Mouse (Mus musculus) thymus, postnatal 4 days (tissue): ENCODE results near the gene Dnah2.

ENCODE experiments used
- DNase-seq: peaks from one replicate; pipeline ENCODE4 v3.0.0; 2021

The Dnah2 gene

GRCm38 (mm10) chr11:69549060-69549656 is at the start of gene Dnah2:
Gene Dnah2 (minus strand): TSS chr11:69549110.
- no peak for DNase-seq

GRCm38 (mm10) chr11:69594853-69595252 is 45.9 kb upstream of the Dnah2 start:
- no peak for DNase-seq

DNA sequence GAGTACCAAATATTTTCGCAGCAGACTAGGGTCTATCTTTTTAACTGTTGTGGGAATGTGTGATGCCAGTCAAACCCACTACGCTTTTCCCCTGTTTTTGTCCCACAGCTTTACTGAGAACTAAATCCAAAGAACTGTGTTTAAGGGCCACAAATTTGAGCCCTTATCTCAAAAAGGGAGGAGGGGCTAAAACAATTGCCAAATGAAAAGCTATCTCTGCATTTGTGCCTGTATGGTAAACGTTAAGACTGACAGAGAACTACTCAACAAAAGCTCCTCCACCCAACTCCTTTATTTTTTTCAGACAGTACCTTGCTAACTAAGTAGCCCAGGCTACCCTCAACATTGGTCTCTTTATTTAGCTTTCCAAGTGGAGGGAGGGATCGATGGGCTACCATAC is 43.9 kb upstream of the Dnah2 start:
- no peak for DNase-seq

DNA sequence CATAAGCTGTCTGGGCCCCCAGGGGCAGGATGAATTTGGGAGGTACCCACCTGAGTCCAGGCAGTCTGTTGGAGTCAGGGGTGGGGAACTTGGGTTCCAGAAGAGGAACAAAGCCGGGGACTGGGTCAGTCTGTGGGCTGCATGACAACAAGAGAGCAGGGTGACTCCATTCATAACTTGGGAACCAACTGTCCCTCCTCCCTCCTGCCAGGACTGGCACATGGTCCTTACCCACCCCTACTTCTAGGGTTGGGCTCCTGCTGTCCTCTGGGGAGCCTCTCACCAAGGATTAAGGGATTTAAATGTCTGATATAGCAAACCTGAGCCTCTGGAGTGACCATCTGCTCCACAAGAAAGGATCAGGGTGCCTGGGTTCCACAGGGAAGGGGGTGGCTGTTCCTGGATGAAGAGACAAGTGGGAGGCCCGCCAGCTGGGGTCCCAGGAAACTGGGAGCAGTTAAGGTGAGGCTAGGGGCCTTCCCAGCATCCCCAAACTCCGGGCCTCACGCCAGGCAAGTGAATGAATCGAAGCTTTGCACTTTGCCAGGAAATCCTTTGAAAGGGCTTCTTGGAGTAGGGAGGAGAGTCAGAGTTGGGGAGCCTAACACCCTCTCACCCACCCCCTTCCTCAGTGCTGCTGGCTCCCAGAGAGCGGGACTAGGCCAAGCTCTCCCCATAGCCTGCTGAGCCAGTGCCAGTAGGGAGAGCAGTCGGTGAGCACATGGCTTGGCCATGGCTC is 43.2 kb upstream of the Dnah2 start:
- DNase-seq, result no peak

DNA sequence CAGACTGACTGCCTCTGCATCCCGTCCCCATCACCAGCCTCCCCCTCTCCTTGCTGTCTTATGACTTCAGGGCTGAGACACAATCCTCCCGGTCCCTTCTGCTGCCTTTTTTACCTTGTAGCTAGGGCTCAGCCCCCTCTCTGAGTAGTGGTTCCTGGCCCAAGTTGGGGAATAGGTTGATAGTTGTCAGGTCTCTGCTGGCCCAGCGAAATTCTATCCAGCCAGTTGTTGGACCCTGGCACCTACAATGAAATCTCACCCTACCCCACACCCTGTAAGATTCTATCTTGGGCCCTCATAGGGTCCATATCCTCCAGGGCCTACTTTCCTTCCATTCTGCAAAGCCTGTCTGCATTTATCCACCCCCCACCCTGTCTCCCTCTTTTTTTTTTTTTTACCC is 42.5 kb upstream of the Dnah2 start:
- DNase-seq, result no peak

- no peak for DNase-seq
These were observed 41.7 kb upstream of the Dnah2 start for GRCm38 (mm10) chr11:69590622-69591021.

DNA sequence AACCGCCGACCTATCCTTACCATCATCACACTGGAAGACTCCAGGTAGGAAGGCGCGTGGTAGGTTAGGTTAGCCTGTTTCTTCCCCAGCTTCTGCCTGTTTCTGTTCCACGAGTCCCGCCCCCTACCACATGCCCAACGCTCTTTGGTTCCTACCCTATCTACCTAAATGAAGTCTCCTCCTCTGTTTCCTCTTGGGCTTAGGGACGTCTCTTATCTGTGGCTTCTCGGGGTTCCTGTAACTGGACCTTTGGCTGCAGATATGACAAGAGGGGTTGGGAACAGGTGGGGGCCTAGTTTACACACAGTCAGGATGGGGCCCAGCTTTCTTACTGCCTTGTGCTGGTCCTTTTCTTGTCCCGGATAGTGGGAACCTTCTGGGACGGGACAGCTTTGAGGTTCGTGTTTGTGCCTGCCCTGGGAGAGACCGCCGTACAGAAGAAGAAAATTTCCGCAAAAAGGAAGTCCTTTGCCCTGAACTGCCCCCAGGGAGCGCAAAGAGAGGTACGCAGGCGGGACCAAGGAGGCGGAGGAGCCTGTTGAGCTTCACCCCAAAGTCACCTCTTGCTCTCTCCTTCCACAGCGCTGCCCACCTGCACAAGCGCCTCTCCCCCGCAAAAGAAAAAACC is 40.4 kb upstream of the Dnah2 start:
- DNase-seq, result no peak

DNA sequence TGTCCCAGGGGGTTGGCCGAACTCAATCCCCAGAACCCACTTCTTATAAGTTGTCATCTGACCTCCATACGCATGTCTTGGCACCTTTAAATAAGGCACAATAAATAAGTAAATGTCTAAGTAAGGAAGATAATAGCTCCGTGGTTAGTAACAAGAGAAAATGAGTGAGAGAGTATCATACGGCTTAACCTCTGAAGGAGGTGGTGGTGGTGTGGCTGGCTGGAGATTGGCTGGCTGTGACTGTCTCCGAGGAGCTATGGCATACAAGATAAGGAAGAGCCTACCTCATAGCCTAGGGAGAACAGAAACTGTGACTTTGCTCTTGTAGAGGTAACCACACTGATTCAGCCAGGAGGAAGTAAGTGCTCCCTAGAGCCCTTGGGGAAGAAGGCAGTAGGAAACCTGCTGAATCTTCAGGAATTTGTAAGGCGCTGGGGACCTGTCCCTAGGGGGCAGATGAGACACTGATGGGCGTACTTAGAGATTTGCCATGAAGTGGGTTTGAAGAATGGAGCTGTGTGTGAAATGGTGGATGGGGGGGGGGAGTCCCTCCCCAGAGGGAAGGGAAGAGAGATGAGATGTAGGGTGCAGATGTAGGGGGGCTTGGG is 36.9 kb upstream of the Dnah2 start:
- DNase-seq, result no peak

DNA sequence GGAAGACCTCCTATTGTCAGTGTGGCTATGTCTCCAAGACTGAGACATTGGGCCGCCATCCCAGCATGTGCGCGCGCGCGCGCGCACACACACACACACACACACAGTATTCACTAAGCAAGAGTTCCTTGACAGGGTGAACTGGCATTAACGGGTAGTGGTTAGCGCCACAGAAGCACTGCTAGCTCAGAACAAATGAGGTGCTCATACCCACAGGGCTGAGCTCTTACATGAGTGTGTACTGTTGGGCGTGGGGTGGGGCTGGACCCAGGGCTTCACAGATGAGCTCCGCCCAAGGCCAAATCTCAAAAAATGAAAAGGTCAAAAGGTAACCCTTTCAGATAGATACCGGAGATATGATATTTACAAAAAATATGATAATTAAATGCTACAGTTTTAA is 36.0 kb upstream of the Dnah2 start:
- no peak for DNase-seq

- no peak for DNase-seq
These were observed 35.1 kb upstream of the Dnah2 start for GRCm38 (mm10) chr11:69584008-69584407.

GRCm38 (mm10) chr11:69582230-69582805 is 33.4 kb upstream of the Dnah2 start:
- DNase-seq, result no peak

GRCm38 (mm10) chr11:69581814-69582213 is 32.9 kb upstream of the Dnah2 start:
- no peak for DNase-seq

- DNase-seq, result peak; percentile 88
These were observed 32.3 kb upstream of the Dnah2 start for GRCm38 (mm10) chr11:69581147-69581688.

DNA sequence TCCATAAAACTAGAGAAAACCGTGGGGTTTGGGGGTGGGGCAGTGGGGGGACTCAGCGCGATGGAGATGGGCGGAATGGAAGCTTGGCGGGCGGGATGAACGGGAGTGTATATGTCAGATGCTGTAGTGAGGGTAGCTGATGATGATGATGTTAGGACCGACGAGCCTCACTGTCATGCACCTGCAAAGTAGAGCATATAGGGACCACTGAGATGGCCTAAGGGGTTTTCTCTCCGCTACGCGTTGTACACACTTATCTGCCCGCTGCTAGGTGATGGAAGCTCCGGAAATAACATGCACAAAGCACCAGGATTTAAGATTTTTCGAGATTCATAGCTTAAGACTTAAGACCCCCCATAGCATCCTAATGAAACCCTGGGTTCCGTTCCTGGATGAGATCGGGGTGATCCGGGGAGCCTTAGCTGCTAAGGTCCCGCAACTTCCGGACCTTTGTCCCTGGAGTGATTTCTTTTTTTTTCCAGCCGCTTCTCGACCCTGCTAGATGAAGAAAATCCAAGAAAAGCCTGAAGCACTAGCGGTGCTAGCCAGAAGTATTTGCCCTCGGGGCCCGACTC is 31.7 kb upstream of the Dnah2 start:
- DNase-seq, result no peak

DNA sequence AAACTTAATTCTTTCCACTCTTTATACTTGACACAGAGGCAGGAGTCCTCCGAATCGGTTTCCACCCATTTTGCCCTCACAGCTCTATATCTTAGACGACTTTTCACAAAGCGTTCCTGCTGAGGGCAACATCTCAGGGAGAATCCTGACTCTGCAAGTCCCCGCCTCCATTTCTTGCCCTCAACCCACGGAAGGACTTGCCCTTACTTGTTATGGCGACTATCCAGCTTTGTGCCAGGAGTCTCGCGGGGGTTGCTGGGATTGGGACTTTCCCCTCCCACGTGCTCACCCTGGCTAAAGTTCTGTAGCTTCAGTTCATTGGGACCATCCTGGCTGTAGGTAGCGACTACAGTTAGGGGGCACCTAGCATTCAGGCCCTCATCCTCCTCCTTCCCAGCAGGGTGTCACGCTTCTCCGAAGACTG is 31.2 kb upstream of the Dnah2 start, which contains the start of the genes Wrap53 and Trp53:
Wrap53 (minus strand) TSS at position 165 of the 424 bp plus-strand sequence.
Trp53 (plus strand) TSS at position 269 of the 424 bp plus-strand sequence.
- DNase-seq, result peak; percentile 86

DNA sequence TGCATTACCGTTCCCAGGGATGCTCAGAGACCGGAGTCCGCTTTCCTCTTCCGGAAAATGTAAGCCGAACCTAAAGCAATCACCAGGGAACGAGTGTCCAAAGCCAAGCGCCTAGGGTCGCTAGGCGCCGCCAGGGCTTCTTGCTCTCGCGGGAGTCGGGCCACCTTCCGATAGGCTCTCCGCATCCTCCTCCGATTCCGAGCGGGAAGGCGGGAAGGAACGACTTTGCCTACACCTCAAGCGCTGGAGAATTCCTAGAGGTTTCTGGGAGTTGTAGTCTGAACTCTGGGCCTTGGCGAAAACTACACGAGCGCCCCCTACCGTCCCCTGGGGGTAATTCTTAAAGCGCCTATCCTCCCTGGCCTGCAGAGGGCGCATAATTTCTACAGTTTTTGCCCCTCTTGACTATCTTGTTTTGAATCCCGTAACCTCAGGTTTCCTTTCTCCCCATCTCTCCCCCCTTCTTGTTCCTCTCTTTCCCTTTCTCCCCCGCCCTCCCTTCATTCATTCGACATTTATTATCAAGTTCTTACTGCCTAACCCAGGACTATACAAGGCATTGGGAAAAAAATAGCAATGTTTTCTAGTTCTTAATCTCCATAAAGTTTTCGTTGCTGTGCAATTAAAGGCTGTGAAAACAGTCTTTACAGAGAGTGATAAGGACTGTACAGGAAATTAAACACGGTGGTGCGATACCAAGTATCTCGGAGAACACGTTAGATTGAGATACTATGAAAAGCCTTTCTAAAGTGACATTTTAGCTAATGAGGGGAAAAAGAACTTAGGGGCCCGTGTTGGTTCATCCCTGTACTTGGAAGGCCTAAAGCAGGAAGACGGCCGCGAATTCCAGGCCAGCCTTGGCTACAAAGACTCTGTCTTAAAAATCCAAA is 30.5 kb upstream of the Dnah2 start:
- peak; percentile 96 for DNase-seq

GRCm38 (mm10) chr11:69578301-69578700 is 29.4 kb upstream of the Dnah2 start:
- no peak for DNase-seq

DNA sequence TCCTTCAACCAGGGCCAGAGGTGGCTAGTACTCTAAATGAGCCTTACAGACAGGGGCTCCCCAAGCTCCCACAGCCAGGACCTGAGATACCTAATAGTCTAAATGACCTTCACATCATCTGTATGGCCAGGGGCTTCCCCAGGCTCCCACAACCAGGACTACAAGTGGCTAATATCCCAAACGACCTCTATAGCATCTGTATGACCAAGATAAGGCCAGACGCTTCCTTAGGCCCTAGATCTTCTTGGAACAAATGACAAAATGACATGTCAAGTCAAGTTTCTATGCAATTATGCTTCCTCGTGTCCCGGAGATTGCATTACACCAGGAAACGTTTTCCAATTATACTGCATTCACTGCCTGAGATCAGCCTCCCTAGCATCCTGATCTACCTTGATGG is 27.4 kb upstream of the Dnah2 start:
- no peak for DNase-seq

DNA sequence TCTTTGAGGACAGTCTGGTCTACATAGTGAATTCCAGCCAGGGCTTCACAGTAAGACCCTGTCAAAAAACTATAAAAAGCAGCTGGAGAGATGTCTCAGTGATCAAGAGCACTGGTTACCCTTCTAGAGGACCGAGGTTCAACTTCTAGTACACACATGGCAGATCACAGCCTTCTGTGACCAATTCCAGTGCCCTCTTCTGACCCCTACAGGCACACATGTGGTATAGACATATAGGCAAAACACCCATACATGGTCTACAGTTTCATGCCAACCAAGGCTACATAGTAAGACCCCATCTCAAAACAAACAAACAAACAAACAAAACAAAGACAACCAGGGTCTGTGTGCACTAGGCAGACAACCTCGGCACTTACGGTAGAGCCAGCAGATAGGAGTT is 26.3 kb upstream of the Dnah2 start:
- peak; percentile 43 for DNase-seq

GRCm38 (mm10) chr11:69565131-69565530 is 16.2 kb upstream of the Dnah2 start:
- no peak for DNase-seq

GRCm38 (mm10) chr11:69564391-69564790 is 15.5 kb upstream of the Dnah2 start:
- DNase-seq, result no peak

GRCm38 (mm10) chr11:69563373-69563772 is 14.5 kb upstream of the Dnah2 start:
- no peak for DNase-seq
